Mouse (Mus musculus) WW6 (cell line): ENCODE data around the gene Hunk.

ENCODE experiments used
- DNase-seq: peaks from one replicate; pipeline ENCODE4 v3.0.0-alpha.2; 2013; ENCODE audit warnings: low read depth, low spot score

Gene Hunk

GRCm38 (mm10) chr16:90505252-90505651 is 119.4 kb downstream of the Hunk start:
- DNase-seq = no peak

GRCm38 (mm10) chr16:90505680-90506079 is 119.9 kb downstream of the Hunk start:
- DNase-seq = no peak

GRCm38 (mm10) chr16:90511551-90512296 is 125.9 kb downstream of the Hunk start:
- no peak for DNase-seq

GRCm38 (mm10) chr16:90517041-90517440 is 131.2 kb downstream of the Hunk start:
- DNase-seq = no peak

GRCm38 (mm10) chr16:90518232-90518631 is 132.4 kb downstream of the Hunk start:
- DNase-seq = no peak

- no peak for DNase-seq
These were observed 133.0 kb downstream of the Hunk start for GRCm38 (mm10) chr16:90518732-90519295.

GRCm38 (mm10) chr16:90521191-90521950 is 135.6 kb downstream of the Hunk start:
- DNase-seq = no peak

- DNase-seq = no peak
These were observed 136.1 kb downstream of the Hunk start for GRCm38 (mm10) chr16:90521951-90522255.

- no peak for DNase-seq
These were observed 136.8 kb downstream of the Hunk start for GRCm38 (mm10) chr16:90522575-90522974.

GRCm38 (mm10) chr16:90523373-90523772 is 137.6 kb downstream of the Hunk start:
- no peak for DNase-seq

GRCm38 (mm10) chr16:90523894-90524293 is 138.1 kb downstream of the Hunk start:
- DNase-seq = no peak

GRCm38 (mm10) chr16:90524393-90524792 is 138.6 kb downstream of the Hunk start:
- no peak for DNase-seq

- no peak for DNase-seq
These were observed 147.4 kb downstream of the Hunk start for GRCm38 (mm10) chr16:90533119-90533673.

- no peak for DNase-seq
These were observed 148.8 kb downstream of the Hunk start for GRCm38 (mm10) chr16:90534591-90534990.

- no peak for DNase-seq
These were observed 153.1 kb downstream of the Hunk start for GRCm38 (mm10) chr16:90538926-90539325.

GRCm38 (mm10) chr16:90541191-90541590 is 155.4 kb downstream of the Hunk start:
- no peak for DNase-seq

- no peak for DNase-seq
These were observed 156.6 kb downstream of the Hunk start for GRCm38 (mm10) chr16:90542383-90542782.

- no peak for DNase-seq
These were observed 158.4 kb downstream of the Hunk start for GRCm38 (mm10) chr16:90544175-90544574.

GRCm38 (mm10) chr16:90545509-90545908 is 159.7 kb downstream of the Hunk start:
- no peak for DNase-seq

- DNase-seq = no peak
These were observed 160.8 kb downstream of the Hunk start for GRCm38 (mm10) chr16:90546591-90546990.

GRCm38 (mm10) chr16:90547996-90548395 is 162.2 kb downstream of the Hunk start:
- DNase-seq = no peak
